Mouse (Mus musculus): ENCODE data around the gene Ppia.
"Not testable (repeated sequence)": the region's sequence is repeated elsewhere in the genome, so short reads cannot be mapped to it uniquely, and the experiment has no call there.

The Ppia gene

GRCm38 (mm10) chr11:6414751-6415550 lies at the start of gene Ppia:
TSS of gene Ppia (plus strand) at chr11:6415443.
- peak; percentile 80 for DNase-seq (ENCODE audit: low read depth, low spot score)

- peak; percentile 85 for DNase-seq (ENCODE audit: low read depth, low spot score)
Observed at GRCm38 (mm10) chr11:6365885-6366284, 49.4 kb upstream of the Ppia start.

- no peak for DNase-seq (ENCODE audit: low read depth, low spot score)
Observed at GRCm38 (mm10) chr11:6366434-6366833, 48.8 kb upstream of the Ppia start.

- DNase-seq (ENCODE audit: low read depth, low spot score), result no peak
Observed at GRCm38 (mm10) chr11:6367156-6367555, 48.1 kb upstream of the Ppia start.

- DNase-seq (ENCODE audit: low read depth, low spot score), result not testable (repeated sequence)
Observed at GRCm38 (mm10) chr11:6367986-6368385, 47.3 kb upstream of the Ppia start.

GRCm38 (mm10) chr11:6371376-6372155 lies 43.7 kb upstream of the Ppia start:
- peak; percentile 43 for DNase-seq (ENCODE audit: low read depth, low spot score)

- no peak for DNase-seq (ENCODE audit: low read depth, low spot score)
Observed at GRCm38 (mm10) chr11:6372784-6373183, 42.5 kb upstream of the Ppia start.

- DNase-seq (ENCODE audit: low read depth, low spot score), result peak; percentile 67
Observed at GRCm38 (mm10) chr11:6380916-6381315, 34.3 kb upstream of the Ppia start.

- no peak for DNase-seq (ENCODE audit: low read depth, low spot score)
Observed at GRCm38 (mm10) chr11:6388126-6388725, 27.0 kb upstream of the Ppia start.

GRCm38 (mm10) chr11:6388726-6389413 lies 26.4 kb upstream of the Ppia start, which contains the start of gene Zmiz2:
TSS of gene Zmiz2 (plus strand) at chr11:6389074.
- peak; percentile 96 for DNase-seq (ENCODE audit: low read depth, low spot score)

- DNase-seq (ENCODE audit: low read depth, low spot score), result peak; percentile 21
Observed at GRCm38 (mm10) chr11:6389483-6389921, 25.7 kb upstream of the Ppia start.

- no peak for DNase-seq (ENCODE audit: low read depth, low spot score)
Observed at GRCm38 (mm10) chr11:6390376-6391053, 24.7 kb upstream of the Ppia start.

- no peak for DNase-seq (ENCODE audit: low read depth, low spot score)
Observed at GRCm38 (mm10) chr11:6391516-6392276, 23.5 kb upstream of the Ppia start.

- no peak for DNase-seq (ENCODE audit: low read depth, low spot score)
Observed at GRCm38 (mm10) chr11:6392857-6393256, 22.4 kb upstream of the Ppia start.

- DNase-seq (ENCODE audit: low read depth, low spot score), result peak; percentile 35
Observed at GRCm38 (mm10) chr11:6393866-6394265, 21.4 kb upstream of the Ppia start.

GRCm38 (mm10) chr11:6395565-6395964 lies 19.7 kb upstream of the Ppia start:
- DNase-seq (ENCODE audit: low read depth, low spot score), result no peak

- DNase-seq (ENCODE audit: low read depth, low spot score), result no peak
Observed at GRCm38 (mm10) chr11:6398141-6398540, 17.1 kb upstream of the Ppia start.

GRCm38 (mm10) chr11:6402515-6403510 lies 12.4 kb upstream of the Ppia start:
- DNase-seq (ENCODE audit: low read depth, low spot score), result peak; percentile 73

GRCm38 (mm10) chr11:6403830-6404405 lies 11.3 kb upstream of the Ppia start:
- no peak for DNase-seq (ENCODE audit: low read depth, low spot score)

Data from brain, adult 2 months (tissue).